Comparison of ENCODE assay signal across 9 mouse cellular contexts in genomic region chr5:142220851-142221503, GRCm38 (mm10).
DNase-seq lines count a peak whose midpoint lies in the region; ATAC-seq lines count a peak whose summit lies in the region.
"Had no signal": no experiment of that assay in that cellular context is flagged by ENCODE, and none has a peak within 500 bp of the region (broad histone marks: within the 10 kb centered on the region; RNA-seq: fewer than 3 reads in every experiment).

No protein-coding gene starts in this region.

- H3K36me3 ChIP-seq in hindbrain, embryonic 11.5 days (ENCODE audit: control insufficient read depth, insufficient read depth, low read length) = no peaks in the 10 kb centered on the region
- no peaks in the 10 kb centered on the region for H3K36me3 ChIP-seq in hindbrain, embryonic 13.5 days
- no peaks in the 10 kb centered on the region for H3K36me3 ChIP-seq in forebrain, embryonic 13.5 days (ENCODE audit: poor library complexity, severe bottlenecking)
- H3K36me3 ChIP-seq: hindbrain, embryonic 15.5 days had no signal

- H3K27ac ChIP-seq in hindbrain, embryonic 11.5 days (ENCODE audit: low read depth, low read length) = no peak overlapping the region
- no peak overlapping the region for H3K27ac ChIP-seq in hindbrain, embryonic 13.5 days
- H3K27ac ChIP-seq in forebrain, embryonic 13.5 days = no peak overlapping the region
- H3K27ac ChIP-seq: hindbrain, embryonic 15.5 days had no signal

- H3K9ac ChIP-seq in hindbrain, embryonic 11.5 days (ENCODE audit: low read depth, low read length) = no peak overlapping the region
- H3K9ac ChIP-seq in hindbrain, embryonic 13.5 days = no peak overlapping the region
- H3K9ac ChIP-seq in forebrain, embryonic 13.5 days = no peak overlapping the region
- H3K9ac ChIP-seq: hindbrain, embryonic 15.5 days had no signal

- H3K4me1 ChIP-seq in hindbrain, embryonic 11.5 days (replicated peaks; ENCODE audit: control insufficient read depth, insufficient read depth, low read length) = no peaks in the 10 kb centered on the region
- H3K4me1 ChIP-seq in hindbrain, embryonic 13.5 days (replicated peaks) = 0 out of 2 replicates have a peak, but pooled peaks cover under 1% of the 10 kb centered on the region
- no peaks in the 10 kb centered on the region for H3K4me1 ChIP-seq in forebrain, embryonic 13.5 days

- H3K4me2 ChIP-seq in hindbrain, embryonic 11.5 days (replicated peaks; ENCODE audit: low read depth, low read length) = no peak overlapping the region
- no peak overlapping the region for H3K4me2 ChIP-seq in hindbrain, embryonic 13.5 days
- H3K4me2 ChIP-seq in forebrain, embryonic 13.5 days = no peak overlapping the region
- H3K4me2 ChIP-seq: hindbrain, embryonic 15.5 days had no signal

- no peak for ATAC-seq in hindbrain, embryonic 11.5 days (ENCODE audit: low FRiP score)
- ATAC-seq in hindbrain, embryonic 13.5 days (ENCODE audit: low FRiP score) = no peak
- ATAC-seq in forebrain, embryonic 13.5 days = no peak

- H3K27me3 ChIP-seq in hindbrain, embryonic 11.5 days (ENCODE audit: control insufficient read depth, insufficient read depth, low read length) = no peaks in the 10 kb centered on the region
- no peaks in the 10 kb centered on the region for H3K27me3 ChIP-seq in hindbrain, embryonic 13.5 days
- no peaks in the 10 kb centered on the region for H3K27me3 ChIP-seq in forebrain, embryonic 13.5 days
- H3K27me3 ChIP-seq: hindbrain, embryonic 15.5 days had no signal

- H3K9me3 ChIP-seq in hindbrain, embryonic 11.5 days (ENCODE audit: control insufficient read depth, low read length) = no peaks in the 10 kb centered on the region
- peaks cover 6% of the 10 kb centered on the region for H3K9me3 ChIP-seq in hindbrain, embryonic 13.5 days
- H3K9me3 ChIP-seq in forebrain, embryonic 13.5 days (replicated peaks) = peaks cover 7% of the 10 kb centered on the region; the same call in 1 of the 2 replicates

- H3K4me3 ChIP-seq in hindbrain, embryonic 11.5 days (ENCODE audit: low read depth, low read length) = no peak overlapping the region
- no peak overlapping the region for H3K4me3 ChIP-seq in hindbrain, embryonic 13.5 days
- no peak overlapping the region for H3K4me3 ChIP-seq in forebrain, embryonic 13.5 days
- H3K4me3 ChIP-seq: hindbrain, embryonic 15.5 days had no signal

- WGBS in hindbrain, embryonic 11.5 days = 92% methylated on average over 12 of the region's 12 CpGs
- WGBS in hindbrain, embryonic 13.5 days = 95% methylated on average over 12 of the region's 12 CpGs
- 95% methylated on average over 12 of the region's 12 CpGs for WGBS in forebrain, embryonic 13.5 days

- DNase-seq in hindbrain, embryonic 11.5 days (ENCODE audit: low spot score) = peak; percentile 47
- DNase-seq in urinary bladder, postnatal 14 days (ENCODE audit: low spot score) = peak; percentile 11
- DNase-seq in urinary bladder, postnatal 25 days (ENCODE audit: low spot score) = no peak
- peak; percentile 31 for DNase-seq in induced T-regulatory cell, adult 2 months (ENCODE audit: low read depth)
- no peak for DNase-seq in ovary, postnatal 10 days (ENCODE audit: low spot score)
- no peak for DNase-seq in neural tube, embryonic 10.5 days (ENCODE audit: extremely low spot score, low spot score)

Comparison
In these comparisons a context has a peak if more than half of its experiments do, and no peak if none do; other contexts are left out.
1. DNase-seq: peak in hindbrain, embryonic 11.5 days (single experiment), urinary bladder, postnatal 14 days (single experiment) and induced T-regulatory cell, adult 2 months (single experiment); none in urinary bladder, postnatal 25 days (single experiment), ovary, postnatal 10 days (single experiment) and neural tube, embryonic 10.5 days (single experiment).